Mouse (Mus musculus) forebrain, embryonic 16.5 days (tissue): ENCODE data around the gene Tmc2. TPM values are rescaled to one million over a fixed set of nuclear protein-coding genes. Genes with fewer than 3 reads are reported as not detected.

Experiments used
- polyA plus RNA-seq: library from polyadenylated mRNA; unstranded; fragments of >200 nt; fragmentation: Nextera tagmentation; extraction: Ambion mirVana; gene quantifications from 2 replicates; pipeline ENCODE4 v1.2.1, GENCODE M21; 2015

Gene Tmc2
- polyA plus RNA-seq, 1 experiment from 2014 or later = not detected

Other genes starting within 250 kb of the Tmc2 start
- gene Tgm3, start 182.8 kb upstream of the Tmc2 start, polyA plus RNA-seq = 0.05 and 0.06 TPM in 2 replicates
- 0.10 and 0.11 TPM in 2 replicates for gene Tgm6, start 82.8 kb upstream of the Tmc2 start, polyA plus RNA-seq
- gene Snrpb, start 15.8 kb upstream of the Tmc2 start, polyA plus RNA-seq = 418 TPM in 2 replicates
- gene Nop56, start 79.2 kb downstream of the Tmc2 start, polyA plus RNA-seq = 287 and 297 TPM in 2 replicates
- gene Idh3b, start 89.4 kb downstream of the Tmc2 start, polyA plus RNA-seq = 176 and 179 TPM in 2 replicates
- gene Ebf4, start 100.0 kb downstream of the Tmc2 start, polyA plus RNA-seq = 2.7 and 3.7 TPM in 2 replicates
- 18.1 and 19.0 TPM in 2 replicates for gene Cpxm1, start 202.4 kb downstream of the Tmc2 start, polyA plus RNA-seq
- gene Gm28372, start 210.0 kb downstream of the Tmc2 start, polyA plus RNA-seq = not detected in 2 replicates
- gene 1700020A23Rik, start 210.1 kb downstream of the Tmc2 start, polyA plus RNA-seq = 0.73 and 0.86 TPM in 2 replicates
- 0.27 TPM in 1 of 2 replicates, not detected in the other for gene Tmem239, start 211.3 kb downstream of the Tmc2 start, polyA plus RNA-seq
- 134 and 138 TPM in 2 replicates for gene Vps16, start 229.1 kb downstream of the Tmc2 start, polyA plus RNA-seq
- 17.3 and 17.8 TPM in 2 replicates for gene Pced1a, start 229.5 kb downstream of the Tmc2 start, polyA plus RNA-seq